Mouse (Mus musculus) ES-E14 (cell line): ENCODE data around the gene Setd1b. TPM values are rescaled to one million over a fixed set of nuclear protein-coding genes. Genes with fewer than 3 reads are reported as not detected.

Source experiments
- DNase-seq: peaks from one replicate; pipeline ENCODE4 v3.0.0-alpha.2; 2013; ENCODE audit warnings: low read depth, low spot score
- H3K27ac ChIP-seq: 2 replicates; pipeline ENCODE4 v1.5.1; 2012; ENCODE audit warnings: low read depth, mild to moderate bottlenecking, low read length, moderate library complexity, mixed read lengths; ENCODE audit not compliant: poor library complexity, insufficient read depth, severe bottlenecking
- H3K36me3 ChIP-seq: 2 replicates; pipeline ENCODE4 v1.6.1; 2012; ENCODE audit warnings: mild to moderate bottlenecking, low read length, moderate library complexity, mixed read lengths; ENCODE audit not compliant: control insufficient read depth, poor library complexity, insufficient read depth, severe bottlenecking
- H3K4me1 ChIP-seq, 2 experiments: fragments of 150-350 bp in 1 of 2; sonication (generic) in 1 of 2; 2 replicates each; pipeline ENCODE4 v1.6.1; 2012; ENCODE audit warnings: low read length in 2 of 2, mild to moderate bottlenecking in 1 of 2, mixed read lengths in 1 of 2; ENCODE audit not compliant: control insufficient read depth in 2 of 2, insufficient read depth in 2 of 2, poor library complexity in 1 of 2
- H3K4me3 ChIP-seq, 2 experiments: fragments of 150-350 bp in 1 of 2; sonication (generic) in 1 of 2; 2 replicates each; pipeline ENCODE4 v1.5.1; 2012; ENCODE audit warnings: low read length in 2 of 2, low read depth in 1 of 2, mild to moderate bottlenecking in 1 of 2, mixed read lengths in 1 of 2; ENCODE audit not compliant: insufficient read depth in 1 of 2, poor library complexity in 1 of 2, severe bottlenecking in 1 of 2
- H3K9ac ChIP-seq: 2 replicates; pipeline ENCODE4 v1.6.1; 2012; ENCODE audit warnings: low read depth, mild to moderate bottlenecking, low read length, mixed read lengths; ENCODE audit not compliant: poor library complexity, insufficient read depth, severe bottlenecking
- H3K9me3 ChIP-seq: fragments of 150-350 bp; sonication (generic); 2 replicates; pipeline ENCODE4 v1.6.1; 2012; ENCODE audit warnings: low read depth, mild to moderate bottlenecking, low read length; ENCODE audit not compliant: control insufficient read depth, insufficient read depth
- CHD2 ChIP-seq: IDR thresholded peaks from 2 replicates; pipeline ENCODE4 v1.6.1; 2014; ENCODE audit warnings: mild to moderate bottlenecking, low read depth, low read length, inconsistent platforms
- HCFC1 ChIP-seq: IDR thresholded peaks from 2 replicates; pipeline ENCODE4 v1.6.1; 2012; ENCODE audit warnings: low read length, inconsistent platforms, borderline replicate concordance; ENCODE audit not compliant: insufficient read depth
- MAFK ChIP-seq: IDR thresholded peaks from 2 replicates; pipeline ENCODE4 v1.6.1; 2014; ENCODE audit warnings: mild to moderate bottlenecking, low read depth, low read length, inconsistent platforms; ENCODE audit not compliant: insufficient read depth
- ZC3H11A ChIP-seq: IDR thresholded peaks from 2 replicates; pipeline ENCODE4 v1.6.1; 2012; ENCODE audit warnings: low read depth, mild to moderate bottlenecking, inconsistent platforms, low read length, borderline replicate concordance
- ZNF384 ChIP-seq: IDR thresholded peaks from 2 replicates; pipeline ENCODE4 v1.6.1; 2012; ENCODE audit warnings: low read depth, low read length, inconsistent platforms
- in situ Hi-C, 2 experiments: fragments of 600-800 bp; cut with MboI; formaldehyde crosslinking; loops; one replicate each; pipeline ENCODE4 v1.15.1; 2025; ENCODE audit warnings: low sequenced_read_pairs in 2 of 2, inconsistent platforms in 1 of 2; ENCODE audit not compliant: unreplicated experiment in 2 of 2
- total RNA-seq: library from RNA; depleted of rRNA; stranded (reverse); fragments of 300-350 nt; gene quantifications from 2 replicates; pipeline ENCODE4 v1.2.3, GENCODE M21; 2012

Gene Setd1b
- total RNA-seq, 1 experiment, result 7.6 TPM

- Histone ChIP-seq H3K4me1 (0 out of 4 replicates have a peak, but pooled peaks cover 0 to 2% of the 10 kb centered on the region in 2 experiments), H3K9me3 (no peaks in the 10 kb centered on the region), H3K36me3 (no peaks in the 10 kb centered on the region; the same call in 1 of the 2 replicates), H3K27ac (no peak overlapping the region), H3K4me3 (no peak overlapping the region), H3K9ac (no peak overlapping the region)
- no peak for DNase-seq
- in situ Hi-C loops, result no loop called here
- TF ChIP-seq ZNF384, result no peak
- no peak for TF ChIP-seq ZC3H11A
These were observed 31.7 kb upstream of the Setd1b start for GRCm38 (mm10) chr5:123110296-123110721.

- no peaks in the 10 kb centered on the region; the same call in 1 of the 2 replicates for H3K36me3 ChIP-seq
- no peaks in the 10 kb centered on the region for H3K9me3 ChIP-seq
- H3K27ac ChIP-seq, result no peak overlapping the region
- H3K9ac ChIP-seq, result no peak overlapping the region
- no peak for TF ChIP-seq CHD2
- no peak for TF ChIP-seq MAFK
- TF ChIP-seq ZNF384, result no peak
- TF ChIP-seq ZC3H11A, result no peak
- TF ChIP-seq HCFC1, result no peak
- peaks cover 0 to 2% of the 10 kb centered on the region in 2 experiments; a peak in 1 of 4 replicates for H3K4me1 ChIP-seq
- no peak overlapping the region for H3K4me3 ChIP-seq
- DNase-seq, result no peak
- in situ Hi-C loops, result no loop called here
These were observed 27.9 kb upstream of the Setd1b start for GRCm38 (mm10) chr5:123114109-123114508.

GRCm38 (mm10) chr5:123114924-123115323 is 27.1 kb upstream of the Setd1b start:
- in situ Hi-C loops, result no loop called here
- Histone ChIP-seq H3K4me1 (peaks cover 2 to 5% of the 10 kb centered on the region in 2 experiments; a peak in 2 of 4 replicates), H3K27ac (no peak overlapping the region), H3K36me3 (no peaks in the 10 kb centered on the region; the same call in 1 of the 2 replicates), H3K9ac (no peak overlapping the region), H3K9me3 (no peaks in the 10 kb centered on the region), H3K4me3 (no peak overlapping the region)
- no peak for TF ChIP-seq ZNF384
- DNase-seq, result no peak

GRCm38 (mm10) chr5:123116080-123116479 is 25.9 kb upstream of the Setd1b start:
- H3K9me3 ChIP-seq, result no peaks in the 10 kb centered on the region
- H3K9ac ChIP-seq, result no peak overlapping the region
- in situ Hi-C loops, result no loop called here
- H3K36me3 ChIP-seq, result no peaks in the 10 kb centered on the region; the same call in 1 of the 2 replicates
- H3K4me3 ChIP-seq, result no peak overlapping the region
- H3K27ac ChIP-seq, result no peak overlapping the region
- H3K4me1 ChIP-seq, result peaks cover 6 to 12% of the 10 kb centered on the region in 2 experiments; a peak in 3 of 4 replicates
- DNase-seq, result no peak
- TF ChIP-seq ZC3H11A (no peak), MAFK (no peak), HCFC1 (no peak), ZNF384 (no peak), CHD2 (no peak)

DNA sequence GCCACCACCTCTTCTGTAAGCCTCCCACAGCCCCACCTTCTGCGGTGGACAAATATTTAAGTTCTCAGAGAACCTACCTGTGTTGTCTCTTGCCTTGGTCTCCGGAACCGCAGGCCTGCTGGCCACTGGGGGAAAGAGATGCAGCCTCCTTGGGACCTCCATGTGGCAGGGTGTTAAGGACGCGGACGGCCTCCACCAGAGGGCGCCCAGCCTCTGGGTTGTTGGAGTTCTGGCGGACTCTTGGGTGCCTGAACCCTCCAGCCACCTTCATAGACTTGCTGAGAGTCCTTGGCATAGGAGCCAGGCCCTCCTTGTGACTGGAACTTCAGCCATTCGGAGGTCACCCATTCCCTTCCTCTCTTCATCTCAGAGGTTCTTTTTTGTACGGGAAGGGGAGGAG is 24.7 kb upstream of the Setd1b start:
- no peak for DNase-seq
- Histone ChIP-seq H3K4me1 (peaks cover 6 to 13% of the 10 kb centered on the region in 2 experiments; a peak in 3 of 4 replicates), H3K4me3 (no peak overlapping the region), H3K36me3 (no peaks in the 10 kb centered on the region; the same call in 1 of the 2 replicates), H3K27ac (no peak overlapping the region), H3K9ac (no peak overlapping the region), H3K9me3 (no peaks in the 10 kb centered on the region)
- 0 out of 2 replicates have a peak, but pooled peaks have one; percentile 29 for TF ChIP-seq ZC3H11A
- no peak for TF ChIP-seq HCFC1
- TF ChIP-seq CHD2, result no peak
- no peak for TF ChIP-seq ZNF384
- in situ Hi-C loops, result no loop called here
